Mouse (Mus musculus): ENCODE results near the gene Igsf8. TPM values are rescaled to one million over a fixed set of nuclear protein-coding genes. Genes with fewer than 3 reads are reported as not detected.

The Igsf8 gene
- polyA plus RNA-seq, 1 experiment from 2014 or later, result 16.8 TPM

DNA sequence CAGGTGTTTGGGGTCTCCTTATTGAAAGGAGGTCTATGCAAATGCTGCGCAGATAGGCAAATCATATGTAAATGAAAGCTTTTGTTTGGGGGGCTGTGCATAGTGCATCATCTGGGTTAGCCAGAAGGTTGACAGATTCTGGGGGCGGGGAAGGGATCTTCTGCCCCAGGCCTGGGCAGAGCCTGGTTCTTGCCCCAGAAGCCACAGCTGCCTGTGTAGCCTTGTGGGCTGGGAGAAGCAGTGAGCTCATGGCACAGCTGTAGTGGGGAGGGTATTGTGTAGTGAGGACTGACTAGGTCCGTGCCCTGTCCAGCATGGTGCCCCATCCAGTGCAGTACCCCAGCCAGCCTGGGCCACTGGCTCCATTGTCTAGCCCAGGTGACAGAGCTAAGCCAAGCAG, 53.5 kb downstream of the Igsf8 start:
- Histone ChIP-seq H3K9me3 (replicated peaks) (no peaks in the 10 kb centered on the region), H3K27me3 (no peaks in the 10 kb centered on the region), H3K4me1 (replicated peaks) (peaks cover 31% of the 10 kb centered on the region), H3K9ac (no peak overlapping the region), H3K36me3 (peaks cover 23% of the 10 kb centered on the region), H3K4me3 (replicated peaks) (no peak overlapping the region), H3K4me2 (no peak overlapping the region), H3K27ac (no peak overlapping the region)
- WGBS (ENCODE audit: insufficient replicate concordance), result 76% methylated on average over 3 of the region's 3 CpGs
- DNase-seq (no peak), ATAC-seq (ENCODE audit: low read depth) (no peak)

DNA sequence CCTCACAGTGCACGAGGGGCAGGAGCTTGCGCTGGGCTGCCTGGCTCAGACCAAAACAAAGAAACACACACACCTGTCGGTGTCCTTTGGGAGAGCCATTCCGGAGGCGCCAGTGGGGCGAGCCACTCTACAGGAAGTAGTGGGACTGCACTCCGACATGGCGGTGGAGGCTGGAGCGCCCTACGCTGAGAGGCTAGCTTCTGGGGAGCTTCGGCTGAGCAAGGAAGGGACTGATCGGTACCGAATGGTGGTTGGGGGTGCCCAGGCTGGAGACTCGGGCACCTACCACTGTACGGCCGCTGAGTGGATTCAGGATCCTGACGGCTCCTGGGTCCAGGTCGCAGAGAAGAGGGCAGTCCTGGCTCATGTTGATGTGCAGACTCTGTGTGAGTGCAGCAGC, 56.0 kb downstream of the Igsf8 start:
- H3K4me3 ChIP-seq (replicated peaks), result no peak overlapping the region
- 75% methylated on average over 18 of the region's 18 CpGs for WGBS (ENCODE audit: insufficient replicate concordance)
- H3K9ac ChIP-seq, result no peak overlapping the region
- peaks cover 12% of the 10 kb centered on the region for H3K4me1 ChIP-seq (replicated peaks)
- H3K27ac ChIP-seq, result no peak overlapping the region
- H3K36me3 ChIP-seq, result peaks cover 25% of the 10 kb centered on the region
- ATAC-seq (ENCODE audit: low read depth) (no peak), DNase-seq (no peak)
- no peak overlapping the region for H3K4me2 ChIP-seq
- no peaks in the 10 kb centered on the region for H3K9me3 ChIP-seq (replicated peaks)
- H3K27me3 ChIP-seq, result no peaks in the 10 kb centered on the region

DNA sequence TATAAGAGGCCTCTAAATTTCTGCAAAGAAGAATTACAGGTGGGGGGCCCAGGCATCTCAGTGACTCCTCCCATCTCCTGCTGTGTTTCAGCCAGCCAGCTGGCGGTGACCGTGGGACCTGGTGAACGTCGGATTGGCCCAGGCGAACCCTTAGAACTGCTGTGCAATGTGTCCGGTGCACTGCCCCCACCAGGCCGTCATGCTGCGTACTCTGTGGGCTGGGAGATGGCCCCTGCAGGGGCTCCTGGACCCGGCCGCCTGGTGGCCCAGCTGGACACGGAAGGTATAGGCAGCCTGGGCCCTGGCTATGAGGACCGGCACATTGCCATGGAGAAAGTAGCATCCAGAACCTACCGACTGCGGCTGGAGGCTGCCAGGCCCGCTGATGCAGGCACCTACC, 56.5 kb downstream of the Igsf8 start:
- Histone ChIP-seq H3K36me3 (peaks cover 25% of the 10 kb centered on the region), H3K27ac (no peak overlapping the region), H3K4me3 (replicated peaks) (no peak overlapping the region), H3K4me1 (replicated peaks) (peaks cover 7% of the 10 kb centered on the region), H3K9ac (no peak overlapping the region), H3K27me3 (no peaks in the 10 kb centered on the region; the same call in 1 of the 2 replicates), H3K4me2 (no peak overlapping the region), H3K9me3 (replicated peaks) (no peaks in the 10 kb centered on the region)
- DNase-seq (no peak), ATAC-seq (ENCODE audit: low read depth) (no peak)
- WGBS (ENCODE audit: insufficient replicate concordance), result 80% methylated on average over 15 of the region's 15 CpGs

DNA sequence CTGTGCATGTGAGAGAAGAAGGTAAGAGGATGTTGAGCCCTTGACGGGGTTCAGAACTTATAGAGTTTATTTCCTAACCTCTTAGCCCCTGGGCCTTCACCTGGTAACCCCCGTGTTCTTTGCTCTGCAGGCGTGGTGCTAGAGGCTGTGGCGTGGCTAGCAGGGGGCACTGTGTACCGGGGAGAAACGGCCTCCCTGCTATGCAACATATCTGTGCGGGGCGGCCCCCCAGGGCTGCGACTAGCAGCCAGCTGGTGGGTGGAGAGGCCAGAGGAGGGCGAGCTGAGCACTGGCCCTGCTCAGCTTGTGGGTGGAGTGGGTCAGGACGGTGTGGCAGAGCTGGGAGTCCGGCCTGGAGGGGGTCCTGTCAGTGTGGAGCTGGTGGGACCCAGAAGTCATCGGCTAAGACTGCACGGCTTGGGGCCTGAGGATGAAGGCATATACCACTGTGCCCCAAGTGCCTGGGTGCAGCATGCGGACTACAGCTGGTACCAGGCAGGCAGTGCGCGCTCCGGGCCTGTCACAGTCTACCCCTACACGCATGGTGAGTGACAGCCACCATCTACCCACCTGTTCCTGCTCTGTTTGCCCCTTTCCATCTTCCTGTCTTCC, 57.1 kb downstream of the Igsf8 start:
- ATAC-seq (ENCODE audit: low read depth) (no peak), DNase-seq (no peak)
- 80% methylated on average over 19 of the region's 19 CpGs for WGBS (ENCODE audit: insufficient replicate concordance)
- H3K27me3 ChIP-seq, result no peaks in the 10 kb centered on the region; the same call in 1 of the 2 replicates
- no peak overlapping the region for H3K4me2 ChIP-seq
- peaks cover under 1% of the 10 kb centered on the region for H3K4me1 ChIP-seq (replicated peaks)
- no peak overlapping the region for H3K4me3 ChIP-seq (replicated peaks)
- H3K36me3 ChIP-seq, result peaks cover 25% of the 10 kb centered on the region
- no peaks in the 10 kb centered on the region for H3K9me3 ChIP-seq (replicated peaks)
- H3K27ac ChIP-seq, result no peak overlapping the region
- no peak overlapping the region for H3K9ac ChIP-seq

- Histone ChIP-seq H3K4me3 (replicated peaks) (no peak overlapping the region), H3K9ac (no peak overlapping the region), H3K36me3 (peaks cover 25% of the 10 kb centered on the region), H3K27ac (no peak overlapping the region), H3K4me2 (no peak overlapping the region), H3K9me3 (replicated peaks) (no peaks in the 10 kb centered on the region), H3K4me1 (replicated peaks) (no peaks in the 10 kb centered on the region; the same call in 1 of the 2 replicates), H3K27me3 (no peaks in the 10 kb centered on the region; the same call in 1 of the 2 replicates)
- 83% methylated on average over 7 of the region's 7 CpGs for whole genome bisulfite sequencing (ENCODE audit: insufficient replicate concordance)
- ATAC-seq (ENCODE audit: low read depth) (no peak), DNase-seq (no peak)
These were observed 57.9 kb downstream of the Igsf8 start for GRCm38 (mm10) chr1:172319346-172319745.

- no peak for DNase-seq
- 56% methylated on average over 5 of the region's 5 CpGs for WGBS (ENCODE audit: insufficient replicate concordance)
These were observed 58.5 kb downstream of the Igsf8 start for GRCm38 (mm10) chr1:172319921-172320411.

GRCm38 (mm10) chr1:172322725-172323124, 61.3 kb downstream of the Igsf8 start:
- Histone ChIP-seq H3K27me3 (peaks cover 30% of the 10 kb centered on the region), H3K9ac (no peak overlapping the region), H3K4me1 (replicated peaks) (peaks cover 5% of the 10 kb centered on the region; the same call in 1 of the 2 replicates), H3K4me2 (no peak overlapping the region), H3K9me3 (replicated peaks) (no peaks in the 10 kb centered on the region), H3K27ac (no peak overlapping the region), H3K36me3 (peaks cover 18% of the 10 kb centered on the region), H3K4me3 (replicated peaks) (no peak overlapping the region)
- 54% methylated on average over 13 of the region's 13 CpGs for WGBS (ENCODE audit: insufficient replicate concordance)
- DNase-seq (no peak), ATAC-seq (ENCODE audit: low read depth) (no peak)

More at GRCm38 (mm10) chr1:172319921-172320411, 58.5 kb downstream of the Igsf8 start:
- Histone ChIP-seq H3K4me3 (replicated peaks) (no peak overlapping the region), H3K4me1 (replicated peaks) (no peaks in the 10 kb centered on the region), H3K9me3 (replicated peaks) (no peaks in the 10 kb centered on the region), H3K36me3 (peaks cover 25% of the 10 kb centered on the region), H3K27ac (no peak overlapping the region), H3K27me3 (peaks cover 2% of the 10 kb centered on the region), H3K9ac (no peak overlapping the region), H3K4me2 (no peak overlapping the region)
- ATAC-seq (ENCODE audit: low read depth), result no peak

DNA sequence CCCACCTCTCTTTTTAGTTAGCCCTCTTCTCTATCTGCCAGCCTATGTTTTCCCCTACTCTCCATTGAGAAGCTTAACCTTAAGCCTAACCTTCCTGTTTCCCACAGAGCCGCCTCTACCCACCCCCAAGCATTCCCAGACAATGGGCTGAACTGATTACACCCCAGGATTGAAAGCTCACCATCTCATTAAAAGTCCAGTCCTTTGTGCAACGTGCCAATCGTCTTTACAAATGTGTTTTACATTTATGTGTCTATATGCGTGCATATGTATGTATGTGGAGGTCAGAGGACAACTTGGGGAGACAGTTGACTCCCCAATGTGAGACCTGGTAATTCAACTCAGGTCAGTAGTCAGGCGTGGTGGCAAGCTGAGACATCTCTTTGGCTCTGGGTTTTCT, 61.9 kb downstream of the Igsf8 start:
- DNase-seq, result no peak
- H3K4me2 ChIP-seq, result no peak overlapping the region
- H3K27me3 ChIP-seq, result peaks cover 35% of the 10 kb centered on the region
- WGBS (ENCODE audit: insufficient replicate concordance), result 45% methylated on average over 5 of the region's 5 CpGs
- H3K4me1 ChIP-seq (replicated peaks), result peaks cover 5% of the 10 kb centered on the region; the same call in 1 of the 2 replicates
- H3K36me3 ChIP-seq, result peaks cover 12% of the 10 kb centered on the region
- no peak for ATAC-seq (ENCODE audit: low read depth)
- no peaks in the 10 kb centered on the region for H3K9me3 ChIP-seq (replicated peaks)
- no peak overlapping the region for H3K4me3 ChIP-seq (replicated peaks)
- no peak overlapping the region for H3K9ac ChIP-seq
- no peak overlapping the region for H3K27ac ChIP-seq

- ATAC-seq (ENCODE audit: low read depth) (no peak), DNase-seq (no peak)
- Histone ChIP-seq H3K4me2 (no peak overlapping the region), H3K9ac (no peak overlapping the region), H3K4me3 (replicated peaks) (no peak overlapping the region), H3K27me3 (peaks cover 41% of the 10 kb centered on the region), H3K4me1 (replicated peaks) (peaks cover 5% of the 10 kb centered on the region; the same call in 1 of the 2 replicates), H3K27ac (no peak overlapping the region), H3K9me3 (replicated peaks) (no peaks in the 10 kb centered on the region), H3K36me3 (peaks cover 8% of the 10 kb centered on the region; the same call in 1 of the 2 replicates)
- 20% methylated on average over 6 of the region's 6 CpGs for WGBS (ENCODE audit: insufficient replicate concordance)
These were observed 62.4 kb downstream of the Igsf8 start for GRCm38 (mm10) chr1:172323801-172324359.

GRCm38 (mm10) chr1:172324725-172325124, 63.3 kb downstream of the Igsf8 start:
- H3K27me3 ChIP-seq, result peaks cover 50% of the 10 kb centered on the region
- H3K36me3 ChIP-seq, result 0 out of 2 replicates have a peak, but pooled peaks cover 3% of the 10 kb centered on the region
- H3K4me2 ChIP-seq, result no peak overlapping the region
- H3K9ac ChIP-seq, result no peak overlapping the region
- WGBS (ENCODE audit: insufficient replicate concordance), result 13% methylated on average over 7 of the region's 7 CpGs
- peaks cover 5% of the 10 kb centered on the region; the same call in 1 of the 2 replicates for H3K4me1 ChIP-seq (replicated peaks)
- ATAC-seq (ENCODE audit: low read depth) (peak; percentile 21), DNase-seq (peak; percentile 45)
- H3K9me3 ChIP-seq (replicated peaks), result no peaks in the 10 kb centered on the region
- H3K4me3 ChIP-seq (replicated peaks), result no peak overlapping the region
- H3K27ac ChIP-seq, result no peak overlapping the region

- H3K27ac ChIP-seq, result no peak overlapping the region
- H3K36me3 ChIP-seq, result no peaks in the 10 kb centered on the region
- H3K4me1 ChIP-seq (replicated peaks), result peaks cover 5% of the 10 kb centered on the region; the same call in 1 of the 2 replicates
- H3K27me3 ChIP-seq, result peaks cover 62% of the 10 kb centered on the region
- H3K9ac ChIP-seq, result no peak overlapping the region
- DNase-seq, result no peak
- WGBS (ENCODE audit: insufficient replicate concordance), result 16% methylated on average over 94 of the region's 94 CpGs
- 0 out of 2 replicates have a peak, but pooled peaks have one; percentile 24 for ATAC-seq (ENCODE audit: low read depth)
- peak overlapping the region; percentile 41 for H3K4me3 ChIP-seq (replicated peaks)
- peak overlapping the region; percentile 59 for H3K4me2 ChIP-seq
- no peaks in the 10 kb centered on the region for H3K9me3 ChIP-seq (replicated peaks)
These were observed 64.5 kb downstream of the Igsf8 start for GRCm38 (mm10) chr1:172325680-172326535.
